Mouse (Mus musculus): Measurements from ENCODE around the gene Casp7. TPM values are rescaled to one million over a fixed set of nuclear protein-coding genes. Genes with fewer than 3 reads are reported as not detected.

The Casp7 gene
- polyA plus RNA-seq, 1 experiment from 2014 or later, result 16.7 TPM

DNA sequence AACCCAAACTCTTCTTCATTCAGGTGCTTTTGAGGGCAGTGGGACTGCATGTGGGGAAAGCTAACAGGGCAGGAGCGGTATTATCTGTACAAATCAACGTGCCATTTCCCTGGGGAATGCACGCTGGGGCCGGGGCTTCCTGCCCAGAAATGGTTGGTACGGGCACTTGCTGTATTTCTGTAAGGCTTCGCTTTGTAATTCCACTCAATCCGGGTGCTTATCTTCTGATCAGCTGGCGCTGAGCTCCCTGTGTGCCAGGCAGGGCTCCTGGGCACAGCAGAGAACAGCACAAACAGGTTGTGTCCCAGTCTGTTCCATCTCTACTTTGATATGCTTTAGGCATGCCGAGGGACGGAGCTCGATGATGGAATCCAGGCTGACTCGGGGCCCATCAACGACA lies 39.5 kb downstream of the Casp7 start:
- WGBS, result 86% methylated on average over 13 of the region's 13 CpGs
- no peak overlapping the region for H3K4me2 ChIP-seq (replicated peaks)

DNA sequence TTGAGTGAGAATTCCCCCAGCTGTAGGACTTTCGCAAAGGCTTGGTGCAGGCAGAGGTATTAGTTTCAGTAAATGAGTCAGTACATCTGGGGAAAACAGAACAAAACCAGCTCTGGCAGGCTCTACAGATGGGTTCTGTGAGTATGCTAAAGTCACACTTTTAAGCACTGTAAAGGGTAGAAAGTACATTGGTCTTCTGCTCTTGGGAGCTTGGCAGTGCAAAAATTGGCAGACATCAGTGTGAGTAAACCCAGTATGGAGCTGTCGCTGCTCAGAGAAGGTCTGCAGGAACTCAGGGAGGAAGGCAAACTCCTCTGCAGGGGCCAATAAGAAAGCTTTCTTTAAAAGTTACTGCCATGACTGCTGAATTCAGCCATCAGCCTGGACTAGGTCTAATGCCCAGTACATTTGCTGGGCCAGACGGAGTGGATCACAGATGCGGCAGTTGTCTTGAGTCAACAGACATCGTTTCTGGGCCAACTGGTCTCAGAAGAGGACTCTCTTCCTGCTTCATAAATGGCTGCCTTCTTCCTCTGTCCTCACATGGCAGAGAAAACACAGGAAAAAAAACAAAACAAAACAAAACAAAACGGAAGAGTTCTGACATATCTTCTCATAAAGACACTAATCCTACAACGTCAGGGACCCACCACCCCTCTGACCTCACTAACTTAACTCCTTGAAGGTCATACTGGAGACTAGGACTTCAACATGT lies 41.6 kb downstream of the Casp7 start:
- no peak for ATAC-seq (ENCODE audit: low FRiP score)
- no peak overlapping the region for H3K4me3 ChIP-seq
- 80% methylated on average over 7 of the region's 7 CpGs for WGBS

More for the DNA sequence above, 39.5 kb downstream of the Casp7 start:
- Histone ChIP-seq H3K9me3 (replicated peaks) (no peaks in the 10 kb centered on the region), H3K27ac (no peak overlapping the region), H3K4me1 (peaks cover 4% of the 10 kb centered on the region; the same call in 1 of the 2 replicates), H3K9ac (no peak overlapping the region), H3K4me3 (no peak overlapping the region), H3K36me3 (no peaks in the 10 kb centered on the region), H3K27me3 (no peaks in the 10 kb centered on the region)
- no peak for ATAC-seq (ENCODE audit: low FRiP score)

DNA sequence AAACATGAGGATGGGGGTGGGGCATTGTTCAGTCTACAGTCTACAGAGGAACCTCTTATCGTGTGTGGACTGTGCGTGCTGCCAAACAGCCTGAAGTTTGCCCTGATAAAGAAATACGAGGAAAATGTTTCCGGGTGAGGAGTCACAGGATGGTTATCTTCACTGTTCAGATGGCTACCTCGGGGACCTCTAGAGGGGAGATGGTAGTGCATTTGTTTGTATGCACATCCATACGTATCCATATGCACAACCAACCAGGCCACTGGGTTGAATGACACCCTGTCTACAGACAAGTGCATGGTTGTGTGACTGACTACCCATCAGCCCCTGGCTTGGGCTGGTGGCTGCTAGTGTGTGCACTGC lies 42.1 kb downstream of the Casp7 start:
- H3K4me3 ChIP-seq, result no peak overlapping the region
- H3K36me3 ChIP-seq, result no peaks in the 10 kb centered on the region
- no peak overlapping the region for H3K4me2 ChIP-seq (replicated peaks)
- 87% methylated on average over 6 of the region's 6 CpGs for WGBS
- H3K27me3 ChIP-seq, result no peaks in the 10 kb centered on the region
- H3K27ac ChIP-seq, result no peak overlapping the region
- H3K9ac ChIP-seq, result no peak overlapping the region
- 0 out of 2 replicates have a peak, but pooled peaks cover 2% of the 10 kb centered on the region for H3K4me1 ChIP-seq
- ATAC-seq (ENCODE audit: low FRiP score), result no peak
- H3K9me3 ChIP-seq (replicated peaks), result no peaks in the 10 kb centered on the region

More for the DNA sequence above, 41.6 kb downstream of the Casp7 start:
- H3K36me3 ChIP-seq, result no peaks in the 10 kb centered on the region
- H3K4me1 ChIP-seq, result 0 out of 2 replicates have a peak, but pooled peaks cover 2% of the 10 kb centered on the region
- no peak overlapping the region for H3K9ac ChIP-seq
- H3K4me2 ChIP-seq (replicated peaks), result no peak overlapping the region
- no peak overlapping the region for H3K27ac ChIP-seq
- no peaks in the 10 kb centered on the region for H3K27me3 ChIP-seq
- H3K9me3 ChIP-seq (replicated peaks), result no peaks in the 10 kb centered on the region

DNA sequence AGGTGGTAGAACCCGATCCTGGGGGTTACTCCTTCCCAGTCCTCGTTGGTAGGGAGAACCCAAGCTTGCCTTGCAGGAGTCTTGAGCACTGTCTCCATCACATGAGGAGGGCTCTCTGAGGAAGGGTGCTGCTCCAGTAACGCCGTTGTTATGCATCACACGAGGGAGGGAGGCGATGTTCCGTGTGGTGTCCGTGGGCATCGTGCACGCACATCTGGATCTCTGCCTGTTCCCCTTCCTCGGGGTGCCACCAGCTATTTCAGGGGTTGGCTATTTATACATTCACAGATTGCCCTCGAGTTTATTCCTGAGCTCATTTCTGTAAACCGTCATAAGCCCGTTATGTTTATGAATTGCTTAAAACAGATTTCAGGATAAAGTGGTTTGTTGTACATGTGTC lies 46.5 kb downstream of the Casp7 start:
- ATAC-seq (ENCODE audit: low FRiP score), result no peak
- 81% methylated on average over 14 of the region's 14 CpGs for WGBS

DNA sequence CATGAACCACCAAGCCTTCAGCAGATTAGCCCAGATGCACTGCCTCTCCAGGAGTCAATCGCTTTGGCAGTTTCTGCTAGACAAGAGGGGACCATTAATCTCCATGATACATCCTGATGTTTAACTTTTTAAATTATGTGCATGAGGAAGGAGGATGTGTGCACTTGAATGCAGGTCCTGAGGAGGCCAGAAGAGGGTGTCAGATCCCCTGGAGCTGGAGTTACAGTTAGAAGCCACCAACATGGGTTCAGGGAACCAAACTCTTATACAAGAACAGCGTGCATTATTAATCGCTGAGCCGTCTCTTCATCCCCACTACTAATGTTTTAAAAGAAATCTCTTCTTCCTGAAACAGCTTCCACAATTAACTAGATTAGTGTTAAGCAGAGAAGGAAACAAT lies 51.9 kb downstream of the Casp7 start:
- no peaks in the 10 kb centered on the region for H3K36me3 ChIP-seq
- ATAC-seq (ENCODE audit: low FRiP score), result no peak
- no peaks in the 10 kb centered on the region; the same call in 1 of the 2 replicates for H3K27me3 ChIP-seq
- H3K4me1 ChIP-seq, result no peaks in the 10 kb centered on the region
- H3K4me3 ChIP-seq, result no peak overlapping the region
- H3K9me3 ChIP-seq (replicated peaks), result no peaks in the 10 kb centered on the region
- no peak overlapping the region for H3K9ac ChIP-seq
- no peak overlapping the region for H3K27ac ChIP-seq
- H3K4me2 ChIP-seq (replicated peaks), result no peak overlapping the region
- WGBS, result 96% methylated on average over 4 of the region's 4 CpGs

More for the DNA sequence above, 46.5 kb downstream of the Casp7 start:
- H3K27me3 ChIP-seq, result no peaks in the 10 kb centered on the region
- no peak overlapping the region for H3K9ac ChIP-seq
- no peak overlapping the region for H3K4me3 ChIP-seq
- no peaks in the 10 kb centered on the region for H3K4me1 ChIP-seq
- no peaks in the 10 kb centered on the region for H3K9me3 ChIP-seq (replicated peaks)
- H3K36me3 ChIP-seq, result no peaks in the 10 kb centered on the region
- H3K27ac ChIP-seq, result no peak overlapping the region
- no peak overlapping the region for H3K4me2 ChIP-seq (replicated peaks)

DNA sequence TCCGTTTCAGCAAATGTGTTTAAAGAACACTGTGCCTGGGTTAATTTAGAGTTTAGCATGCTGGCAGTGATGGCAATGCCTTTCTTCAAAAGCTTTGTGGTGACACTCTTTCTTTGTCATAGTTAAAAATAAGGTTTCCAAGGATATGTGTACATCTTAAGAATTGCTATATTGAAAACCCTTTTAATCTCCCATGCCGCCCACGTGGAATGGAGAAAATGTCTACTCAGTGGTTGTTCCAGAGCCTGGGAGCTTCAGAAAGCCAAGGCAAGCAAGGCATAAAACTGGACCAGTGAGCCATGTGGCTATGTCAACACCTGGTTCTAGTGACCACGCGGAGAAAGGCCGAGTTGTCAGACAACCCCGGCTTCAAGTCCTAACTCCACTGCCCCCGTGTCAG lies 52.6 kb downstream of the Casp7 start:
- H3K27ac ChIP-seq, result no peak overlapping the region
- ATAC-seq (ENCODE audit: low FRiP score), result no peak
- H3K9me3 ChIP-seq (replicated peaks), result no peaks in the 10 kb centered on the region
- H3K4me3 ChIP-seq, result no peak overlapping the region
- WGBS, result 86% methylated on average over 8 of the region's 8 CpGs
- no peaks in the 10 kb centered on the region for H3K4me1 ChIP-seq
- H3K36me3 ChIP-seq, result no peaks in the 10 kb centered on the region
- no peak overlapping the region for H3K9ac ChIP-seq
- H3K27me3 ChIP-seq, result no peaks in the 10 kb centered on the region; the same call in 1 of the 2 replicates
- no peak overlapping the region for H3K4me2 ChIP-seq (replicated peaks)

DNA sequence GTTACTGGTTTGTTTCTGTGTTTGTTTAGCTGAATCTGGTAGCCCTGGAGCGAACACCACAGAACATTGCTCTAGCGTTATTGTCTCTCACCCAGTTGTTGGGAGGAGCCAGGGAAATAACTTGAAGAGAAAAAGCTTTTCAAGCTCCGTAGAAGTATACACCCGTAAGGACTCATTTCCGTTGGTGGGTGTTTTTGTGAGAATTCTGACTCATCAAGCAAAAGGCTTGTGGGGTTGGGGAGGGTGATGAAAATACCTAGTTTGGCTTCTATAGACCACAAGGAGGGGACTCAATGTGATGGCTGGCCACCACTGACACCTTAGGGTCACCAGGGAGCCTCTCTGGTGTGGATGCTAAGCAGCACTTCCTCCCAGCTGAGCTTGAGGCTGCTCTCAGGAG lies 54.0 kb downstream of the Casp7 start:
- Histone ChIP-seq H3K9me3 (replicated peaks) (no peaks in the 10 kb centered on the region), H3K4me3 (no peak overlapping the region), H3K9ac (no peak overlapping the region), H3K36me3 (no peaks in the 10 kb centered on the region), H3K27ac (no peak overlapping the region), H3K4me1 (no peaks in the 10 kb centered on the region), H3K4me2 (replicated peaks) (no peak overlapping the region), H3K27me3 (no peaks in the 10 kb centered on the region; the same call in 1 of the 2 replicates)
- 85% methylated on average over 5 of the region's 5 CpGs for WGBS
- ATAC-seq (ENCODE audit: low FRiP score), result no peak

DNA sequence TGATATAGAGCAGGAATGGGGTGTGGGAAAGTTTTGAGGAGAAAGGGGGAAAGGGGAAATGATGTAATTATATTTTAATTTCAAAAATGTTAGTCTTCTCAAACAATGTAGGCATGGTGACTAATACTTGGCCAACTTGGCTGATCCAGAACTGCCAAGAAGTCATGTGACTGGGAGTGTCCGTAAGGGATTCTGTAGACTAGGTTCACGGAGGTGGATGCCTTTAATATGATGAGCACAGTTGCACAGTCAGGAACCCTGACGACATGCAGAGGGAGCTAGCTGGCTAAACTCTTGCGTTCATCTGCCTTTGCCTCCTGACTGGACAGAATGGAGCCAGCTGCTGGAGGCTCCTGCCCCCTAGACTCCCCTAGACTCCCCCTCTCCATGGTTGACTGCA lies 54.9 kb downstream of the Casp7 start:
- H3K4me1 ChIP-seq, result no peaks in the 10 kb centered on the region
- no peaks in the 10 kb centered on the region for H3K9me3 ChIP-seq (replicated peaks)
- no peak overlapping the region for H3K4me3 ChIP-seq
- WGBS, result 84% methylated on average over 4 of the region's 4 CpGs
- H3K4me2 ChIP-seq (replicated peaks), result no peak overlapping the region
- no peak overlapping the region for H3K9ac ChIP-seq
- H3K27me3 ChIP-seq, result no peaks in the 10 kb centered on the region; the same call in 1 of the 2 replicates
- no peak for ATAC-seq (ENCODE audit: low FRiP score)
- H3K27ac ChIP-seq, result no peak overlapping the region
- no peaks in the 10 kb centered on the region for H3K36me3 ChIP-seq

DNA sequence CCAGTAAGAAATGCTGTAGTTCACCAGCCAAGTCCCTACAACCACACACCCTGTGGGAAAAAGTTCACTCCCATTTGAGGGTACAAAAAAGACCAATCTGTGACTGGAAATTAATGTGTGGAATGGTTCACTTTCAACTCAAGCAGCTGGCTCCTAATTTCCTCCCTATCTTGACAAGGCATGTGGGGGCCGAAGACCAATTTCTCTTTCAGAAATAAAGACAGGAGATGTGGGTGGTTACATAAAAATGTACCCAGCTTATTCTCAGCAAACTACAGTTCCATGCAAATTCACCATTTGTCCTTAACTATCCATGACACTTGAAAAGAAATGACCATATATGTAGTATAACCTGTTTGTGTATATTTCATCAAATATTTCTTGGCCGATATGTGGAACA lies 55.5 kb downstream of the Casp7 start:
- no peak for ATAC-seq (ENCODE audit: low FRiP score)
- Histone ChIP-seq H3K4me3 (no peak overlapping the region), H3K4me1 (no peaks in the 10 kb centered on the region), H3K36me3 (no peaks in the 10 kb centered on the region), H3K4me2 (replicated peaks) (no peak overlapping the region), H3K9ac (no peak overlapping the region), H3K9me3 (replicated peaks) (no peaks in the 10 kb centered on the region), H3K27me3 (no peaks in the 10 kb centered on the region; the same call in 1 of the 2 replicates), H3K27ac (no peak overlapping the region)
- 96% methylated on average over 2 of the region's 2 CpGs for WGBS

DNA sequence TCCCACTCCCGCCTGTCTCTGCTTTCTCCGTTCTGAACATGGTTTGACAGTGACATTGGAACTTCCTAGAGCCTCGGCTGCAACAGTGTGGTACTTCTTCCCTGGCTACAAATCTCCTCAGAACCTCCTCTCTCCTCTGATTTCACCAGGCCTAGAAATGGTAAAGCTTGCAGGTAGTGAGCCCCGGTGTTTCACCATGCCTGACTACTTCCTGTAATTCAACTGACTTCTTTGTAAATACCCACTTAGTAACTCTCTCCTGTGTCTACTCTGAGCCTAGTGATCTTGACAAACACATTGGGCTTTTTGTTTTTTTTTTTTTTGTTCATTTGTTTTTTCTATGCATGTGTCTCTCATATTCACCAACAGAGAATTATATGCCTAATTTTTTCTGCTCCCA lies 57.9 kb downstream of the Casp7 start:
- Histone ChIP-seq H3K9ac (no peak overlapping the region), H3K9me3 (replicated peaks) (no peaks in the 10 kb centered on the region), H3K36me3 (no peaks in the 10 kb centered on the region), H3K4me2 (replicated peaks) (no peak overlapping the region), H3K27me3 (no peaks in the 10 kb centered on the region; the same call in 1 of the 2 replicates), H3K4me3 (no peak overlapping the region), H3K27ac (no peak overlapping the region), H3K4me1 (no peaks in the 10 kb centered on the region)
- 81% methylated on average over 4 of the region's 4 CpGs for WGBS
- no peak for ATAC-seq (ENCODE audit: low FRiP score)

DNA sequence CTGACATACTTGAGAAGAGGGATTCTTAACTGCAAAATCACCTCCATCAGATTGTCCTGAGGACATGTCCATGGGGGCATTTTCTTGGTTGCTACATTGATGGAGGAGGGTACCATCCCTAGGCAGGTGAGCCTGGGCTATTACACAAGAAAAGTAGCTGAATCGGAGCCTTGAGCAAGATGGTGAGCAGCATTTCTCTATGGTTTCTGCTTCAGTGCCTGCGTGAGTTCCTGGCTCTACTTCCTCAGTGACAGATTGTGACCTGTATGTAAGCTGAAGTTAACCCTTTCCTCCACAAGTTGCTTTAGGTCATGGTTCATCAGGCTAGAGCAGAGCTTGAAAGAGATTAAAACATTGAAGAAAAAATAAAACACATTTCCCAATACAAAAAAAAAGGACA lies 58.4 kb downstream of the Casp7 start:
- ATAC-seq (ENCODE audit: low FRiP score), result no peak
- Histone ChIP-seq H3K9ac (no peak overlapping the region), H3K27ac (no peak overlapping the region), H3K4me1 (no peaks in the 10 kb centered on the region), H3K4me2 (replicated peaks) (no peak overlapping the region), H3K4me3 (no peak overlapping the region), H3K9me3 (replicated peaks) (no peaks in the 10 kb centered on the region), H3K27me3 (no peaks in the 10 kb centered on the region; the same call in 1 of the 2 replicates), H3K36me3 (no peaks in the 10 kb centered on the region)
- WGBS, result 31% methylated on average over 2 of the region's 2 CpGs

DNA sequence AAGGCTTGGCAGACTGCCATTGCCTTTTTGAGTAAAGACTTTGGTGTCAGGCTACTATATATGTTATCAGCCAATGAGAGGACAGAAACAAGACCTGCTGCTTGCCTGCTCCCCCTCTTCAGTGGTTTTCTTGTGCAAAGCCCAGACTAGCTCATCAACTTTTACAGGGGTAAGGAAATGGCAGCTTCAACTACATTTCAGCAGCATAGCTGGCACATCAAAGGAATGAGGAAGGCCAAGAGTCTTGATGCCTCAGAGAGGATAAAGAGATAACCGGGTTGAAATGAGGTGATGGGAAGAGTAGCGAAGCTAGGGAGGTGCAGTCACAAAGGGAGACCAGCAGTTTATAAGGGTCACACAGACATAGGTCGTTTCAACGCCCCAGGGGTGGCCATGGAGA lies 60.6 kb downstream of the Casp7 start:
- no peak overlapping the region for H3K27ac ChIP-seq
- no peak overlapping the region for H3K9ac ChIP-seq
- H3K9me3 ChIP-seq (replicated peaks), result no peaks in the 10 kb centered on the region
- H3K4me3 ChIP-seq, result no peak overlapping the region
- H3K27me3 ChIP-seq, result no peaks in the 10 kb centered on the region; the same call in 1 of the 2 replicates
- H3K4me2 ChIP-seq (replicated peaks), result no peak overlapping the region
- no peaks in the 10 kb centered on the region for H3K36me3 ChIP-seq
- H3K4me1 ChIP-seq, result no peaks in the 10 kb centered on the region
- WGBS, result 91% methylated on average over 4 of the region's 4 CpGs
- no peak for ATAC-seq (ENCODE audit: low FRiP score)
